19 mouse cellular contexts compared by ENCODE assay signal in genomic region chr1:23764710-23765109, GRCm38 (mm10). TPM values are rescaled to one million over a fixed set of nuclear protein-coding genes. Genes with fewer than 3 reads are reported as not detected.
DNase-seq lines count a peak whose midpoint lies in the region; ATAC-seq and TF ChIP-seq lines count a peak whose summit lies in the region.
"Had no signal": no experiment of that assay in that cellular context is flagged by ENCODE, and none has a peak within 500 bp of the region (broad histone marks: within the 10 kb centered on the region; RNA-seq: fewer than 3 reads in every experiment).

No protein-coding gene starts in this region.

- no peaks in the 10 kb centered on the region for H3K36me3 ChIP-seq in kidney, postnatal 0 days (ENCODE audit: insufficient read depth, low read length)
- H3K36me3 ChIP-seq in midbrain, embryonic 16.5 days (ENCODE audit: control insufficient read depth, insufficient read depth, low read length) = no peaks in the 10 kb centered on the region
- H3K36me3 ChIP-seq in midbrain, embryonic 11.5 days (ENCODE audit: control insufficient read depth, insufficient read depth, low read length) = no peaks in the 10 kb centered on the region
- no peaks in the 10 kb centered on the region for H3K36me3 ChIP-seq in stomach, postnatal 0 days (ENCODE audit: control insufficient read depth, insufficient read depth, low read length)
- H3K36me3 ChIP-seq: stomach, embryonic 15.5 days had no signal

- DNase-seq in cerebellum, adult 9-11 months = peak; percentile 19
- no peak for DNase-seq in cerebellum, postnatal 25 days
- peak; percentile 8 for DNase-seq in kidney, postnatal 0 days (ENCODE audit: low spot score)
- no peak for DNase-seq in kidney, adult 8-10 months
- no peak for DNase-seq in midbrain, embryonic 11.5 days (ENCODE audit: low spot score, missing footprints)
- DNase-seq in heart, postnatal 10 days = no peak
- DNase-seq in stomach, postnatal 0 days (ENCODE audit: low spot score) = no peak
- DNase-seq: adrenal gland, postnatal 25 days; gastrocnemius, postnatal 25 days; heart, postnatal 14 days; kidney, postnatal 14 days; liver, postnatal 0 days; lung, postnatal 4 days; spleen, adult 18-20 months; thymus, postnatal 14 days had no signal

- intact Hi-C loops in heart, postnatal 10 days (cut with DNase I) = loop anchor here (10.0 kb wide), 1 partner anchor 440 kb away; no protein-coding TSS in a partner anchor

- H3K4me2 ChIP-seq in kidney, postnatal 0 days (ENCODE audit: low read length) = peak overlapping the region; percentile 4; the same call in 1 of the 2 replicates
- H3K4me2 ChIP-seq in midbrain, embryonic 16.5 days (ENCODE audit: low read length) = peak overlapping the region; percentile 83
- no peak overlapping the region for H3K4me2 ChIP-seq in midbrain, embryonic 11.5 days
- H3K4me2 ChIP-seq in stomach, postnatal 0 days (replicated peaks; ENCODE audit: low read depth) = no peak overlapping the region
- H3K4me2 ChIP-seq: stomach, embryonic 15.5 days had no signal

- TF ChIP-seq EP300 in stomach, postnatal 0 days (optimal IDR thresholded peaks at IDR 0.05) = no peak

- peaks cover 8% of the 10 kb centered on the region for H3K4me1 ChIP-seq in kidney, postnatal 0 days (replicated peaks; ENCODE audit: insufficient read depth, low read length)
- peaks cover 27% of the 10 kb centered on the region for H3K4me1 ChIP-seq in midbrain, embryonic 16.5 days (ENCODE audit: control insufficient read depth, insufficient read depth, low read length)
- H3K4me1 ChIP-seq in midbrain, embryonic 11.5 days (ENCODE audit: control insufficient read depth, insufficient read depth, low read length) = 0 out of 2 replicates have a peak, but pooled peaks cover 4% of the 10 kb centered on the region
- H3K4me1 ChIP-seq in stomach, postnatal 0 days (replicated peaks; ENCODE audit: control insufficient read depth, insufficient read depth) = peaks cover 6% of the 10 kb centered on the region; the same call in 1 of the 2 replicates

- no peaks in the 10 kb centered on the region for H3K9me3 ChIP-seq in kidney, postnatal 0 days (replicated peaks; ENCODE audit: low read length)
- H3K9me3 ChIP-seq in midbrain, embryonic 16.5 days (replicated peaks; ENCODE audit: control insufficient read depth, low read length, poor library complexity, severe bottlenecking) = no peaks in the 10 kb centered on the region
- H3K9me3 ChIP-seq in midbrain, embryonic 11.5 days (ENCODE audit: control insufficient read depth, low read length) = no peaks in the 10 kb centered on the region
- H3K9me3 ChIP-seq in stomach, postnatal 0 days (ENCODE audit: control insufficient read depth, low read length) = no peaks in the 10 kb centered on the region
- H3K9me3 ChIP-seq: stomach, embryonic 15.5 days had no signal

- H3K9ac ChIP-seq in kidney, postnatal 0 days (ENCODE audit: low read depth, low read length) = no peak overlapping the region
- H3K9ac ChIP-seq in midbrain, embryonic 16.5 days (ENCODE audit: low read depth, low read length) = no peak overlapping the region
- no peak overlapping the region for H3K9ac ChIP-seq in midbrain, embryonic 11.5 days (ENCODE audit: low read length)
- no peak overlapping the region for H3K9ac ChIP-seq in stomach, postnatal 0 days (ENCODE audit: low read length)
- H3K9ac ChIP-seq: liver, postnatal 0 days; stomach, embryonic 15.5 days had no signal

- no peak overlapping the region for H3K4me3 ChIP-seq in kidney, postnatal 0 days (replicated peaks; ENCODE audit: low read depth, low read length)
- H3K4me3 ChIP-seq in midbrain, embryonic 16.5 days (ENCODE audit: low read depth, low read length) = peak overlapping the region; percentile 24
- H3K4me3 ChIP-seq in midbrain, embryonic 11.5 days (ENCODE audit: low read depth, low read length) = no peak overlapping the region
- no peak overlapping the region for H3K4me3 ChIP-seq in stomach, postnatal 0 days (ENCODE audit: low read depth, low read length)
- H3K4me3 ChIP-seq: stomach, embryonic 15.5 days had no signal

- H3K27ac ChIP-seq in kidney, postnatal 0 days = no peak overlapping the region
- no peak overlapping the region for H3K27ac ChIP-seq in midbrain, embryonic 16.5 days (ENCODE audit: low read length)
- no peak overlapping the region for H3K27ac ChIP-seq in midbrain, embryonic 11.5 days (ENCODE audit: low read depth, low read length)
- H3K27ac ChIP-seq in stomach, postnatal 0 days (replicated peaks) = no peak overlapping the region
- H3K27ac ChIP-seq: stomach, embryonic 15.5 days had no signal

- TF ChIP-seq CTCF in kidney, postnatal 0 days (IDR thresholded peaks at IDR 0.05; ENCODE audit: low read depth) = no peak
- TF ChIP-seq CTCF in stomach, postnatal 0 days (IDR thresholded peaks at IDR 0.05; ENCODE audit: low read depth) = no peak

- peaks cover 16% of the 10 kb centered on the region for H3K27me3 ChIP-seq in kidney, postnatal 0 days (ENCODE audit: insufficient read depth, low read length)
- peaks cover 10% of the 10 kb centered on the region for H3K27me3 ChIP-seq in midbrain, embryonic 16.5 days (ENCODE audit: control insufficient read depth, insufficient read depth, low read depth, low read length)
- peaks cover 26% of the 10 kb centered on the region for H3K27me3 ChIP-seq in midbrain, embryonic 11.5 days (ENCODE audit: control insufficient read depth, insufficient read depth, low read length)
- peaks cover 10% of the 10 kb centered on the region; the same call in 1 of the 2 replicates for H3K27me3 ChIP-seq in stomach, postnatal 0 days (ENCODE audit: control insufficient read depth, insufficient read depth, low read length)
- H3K27me3 ChIP-seq: CH12.LX had no signal

- 54% methylated on average over 4 of the region's 4 CpGs for WGBS in kidney, postnatal 0 days
- WGBS in midbrain, embryonic 16.5 days = 49% methylated on average over 4 of the region's 4 CpGs
- 78% methylated on average over 4 of the region's 4 CpGs for WGBS in midbrain, embryonic 11.5 days
- 44% methylated on average over 4 of the region's 4 CpGs for WGBS in stomach, postnatal 0 days

- ATAC-seq in kidney, postnatal 0 days (replicated peaks; ENCODE audit: low FRiP score, low read depth) = no peak
- no peak for ATAC-seq in midbrain, embryonic 16.5 days
- ATAC-seq in midbrain, embryonic 11.5 days (ENCODE audit: low FRiP score) = no peak
- no peak for ATAC-seq in stomach, postnatal 0 days (ENCODE audit: low FRiP score, low TSS enrichment)
- ATAC-seq: intestine, embryonic 16.5 days; liver, postnatal 0 days had no signal

RNA-seq across cellular contexts. Expression of gene B3gat2, which starts 3.2 kb away (rescaled TPM):
- polyA plus RNA-seq in kidney, postnatal 0 days (2015; fragmentation: Nextera tagmentation; extraction: Ambion mirVana) = 13.1 and 14.4 TPM in 2 replicates
- 16.3 and 20.2 TPM in 2 replicates for polyA plus RNA-seq in midbrain, embryonic 16.5 days (2015; fragmentation: Nextera tagmentation; extraction: Ambion mirVana)
- 1.3 and 1.8 TPM in 2 replicates for polyA plus RNA-seq in midbrain, embryonic 11.5 days (2014; fragmentation: Nextera tagmentation; extraction: Ambion mirVana)
- total RNA-seq in heart, postnatal 10 days (2021) = not detected
- polyA plus RNA-seq in stomach, postnatal 0 days (2015; fragmentation: Nextera tagmentation; extraction: Ambion mirVana) = 0.12 and 0.19 TPM in 2 replicates
- total RNA-seq: adrenal gland, postnatal 25 days; gastrocnemius, postnatal 25 days; heart, postnatal 14 days had no signal

Comparison
In these comparisons a context has a peak if more than half of its experiments do, and no peak if none do; other contexts are left out.
1. DNase-seq: peak in cerebellum, adult 9-11 months (single experiment) and kidney, postnatal 0 days (single experiment); none in cerebellum, postnatal 25 days (0 of 2), kidney, adult 8-10 months (0 of 2), midbrain, embryonic 11.5 days (single experiment), heart, postnatal 10 days (0 of 2) and stomach, postnatal 0 days (single experiment).
2. H3K4me2 ChIP-seq: peak in kidney, postnatal 0 days (single experiment) and midbrain, embryonic 16.5 days (single experiment); none in midbrain, embryonic 11.5 days (single experiment) and stomach, postnatal 0 days (single experiment).